Mouse (Mus musculus) liver, postnatal 0 days (tissue): Measurements from ENCODE around the gene Polr2f. TPM values are rescaled to one million over a fixed set of nuclear protein-coding genes. Genes with fewer than 3 reads are reported as not detected.

Source experiments
- ATAC-seq: fragments of 200-750 bp; cut with Nextera tagmentation; 2 replicates; pipeline ENCODE4 v1.8.0; 2017; ENCODE audit warnings: mild to moderate bottlenecking, moderate library complexity
- DNase-seq: peaks from one replicate; pipeline ENCODE4 v3.0.0-alpha.2; 2016
- H3K27ac ChIP-seq: fragments of 300-500 bp; sonication (generic); 2 replicates; pipeline ENCODE4 v1.5.1; 2014; ENCODE audit warnings: antibody characterized with exemption, moderate library complexity, mild to moderate bottlenecking, low read depth
- H3K27me3 ChIP-seq: fragments of 300-500 bp; sonication (generic); 2 replicates; pipeline ENCODE4 v1.6.1; 2014; ENCODE audit warnings: low read length, control low read depth, mixed read lengths; ENCODE audit not compliant: insufficient read depth
- H3K36me3 ChIP-seq: fragments of 300-500 bp; sonication (generic); replicated peaks from 2 replicates; pipeline ENCODE4 v1.6.1; 2014; ENCODE audit warnings: mild to moderate bottlenecking, control low read depth, low read length, moderate library complexity, mixed read lengths; ENCODE audit not compliant: insufficient read depth
- H3K4me1 ChIP-seq: fragments of 300-500 bp; sonication (generic); 2 replicates; pipeline ENCODE4 v1.6.1; 2014; ENCODE audit warnings: antibody characterized with exemption, mild to moderate bottlenecking, control low read depth; ENCODE audit not compliant: insufficient read depth
- H3K4me2 ChIP-seq: fragments of 300-500 bp; sonication (generic); 2 replicates; pipeline ENCODE4 v1.6.1; 2014; ENCODE audit warnings: low read depth, mild to moderate bottlenecking, low read length, moderate library complexity, mixed read lengths
- H3K4me3 ChIP-seq: fragments of 300-500 bp; sonication (generic); 2 replicates; pipeline ENCODE4 v1.5.1; 2014; ENCODE audit warnings: low read depth, low read length
- H3K9ac ChIP-seq: fragments of 300-500 bp; sonication (generic); replicated peaks from 2 replicates; pipeline ENCODE4 v1.6.1; 2014; ENCODE audit warnings: mild to moderate bottlenecking, moderate library complexity
- H3K9me3 ChIP-seq: fragments of 300-500 bp; sonication (generic); 2 replicates; pipeline ENCODE4 v1.6.1; 2016; ENCODE audit warnings: mild to moderate bottlenecking, control low read depth, low read length, mixed read lengths
- CTCF ChIP-seq: sonication (generic); IDR thresholded peaks from 2 replicates; pipeline ENCODE4 v1.5.1; 2016; ENCODE audit warnings: antibody characterized with exemption, low read depth
- EP300 ChIP-seq: IDR thresholded peaks from 2 replicates; pipeline ENCODE4 v1.6.1; 2016; ENCODE audit warnings: antibody characterized with exemption, low read depth, mild to moderate bottlenecking
- WGBS: fragments of 180-500 bp; shearing (Covaris S2); extraction: QIAGEN DNeasy Blood & Tissue Kit; methylation state at CpG from one replicate; pipeline ENCODE4 v1.1.7; 2014; ENCODE audit not compliant: insufficient replicate concordance; 5-methylcytosine and 5-hydroxymethylcytosine counted together
- polyA plus RNA-seq: library from polyadenylated mRNA; unstranded; fragments of >200 nt; fragmentation: Nextera tagmentation; extraction: Ambion mirVana; gene quantifications from 2 replicates; pipeline ENCODE4 v1.2.1, GENCODE M21; 2015

Polr2f gene
- polyA plus RNA-seq, 1 experiment from 2014 or later, result 130 TPM

GRCm38 (mm10) chr15:79105804-79106203, 35.0 kb upstream of the Polr2f start:
- 52% methylated on average over 2 of the region's 2 CpGs for WGBS
- Histone ChIP-seq H3K4me1 (peaks cover 22% of the 10 kb centered on the region), H3K4me3 (no peak overlapping the region), H3K27me3 (no peaks in the 10 kb centered on the region), H3K9ac (no peak overlapping the region), H3K36me3 (no peaks in the 10 kb centered on the region), H3K27ac (no peak overlapping the region), H3K9me3 (no peaks in the 10 kb centered on the region), H3K4me2 (no peak overlapping the region)
- DNase-seq (no peak), ATAC-seq (peak; percentile 67)
- TF ChIP-seq CTCF (no peak), EP300 (peak; percentile 58)

GRCm38 (mm10) chr15:79107966-79108365, 32.8 kb upstream of the Polr2f start:
- H3K36me3 ChIP-seq, result no peaks in the 10 kb centered on the region; the same call in 1 of the 2 replicates
- peak overlapping the region; percentile 88; the same call in 1 of the 2 replicates for H3K9ac ChIP-seq
- H3K4me3 ChIP-seq, result no peak overlapping the region
- H3K4me2 ChIP-seq, result 0 out of 2 replicates have a peak overlapping the region, but pooled peaks have one; percentile 97
- TF ChIP-seq EP300 (no peak), CTCF (no peak)
- no peak overlapping the region for H3K27ac ChIP-seq
- ATAC-seq (no peak), DNase-seq (no peak)
- WGBS, result 41% methylated on average over 7 of the region's 7 CpGs
- H3K4me1 ChIP-seq, result peaks cover 23% of the 10 kb centered on the region
- H3K27me3 ChIP-seq, result no peaks in the 10 kb centered on the region
- H3K9me3 ChIP-seq, result no peaks in the 10 kb centered on the region

- TF ChIP-seq EP300 (no peak), CTCF (no peak)
- Histone ChIP-seq H3K36me3 (no peaks in the 10 kb centered on the region; the same call in 1 of the 2 replicates), H3K9me3 (no peaks in the 10 kb centered on the region), H3K4me3 (peak within 1 kb of the TSS; percentile 73), H3K4me1 (peaks cover 23% of the 10 kb centered on the region), H3K27ac (peak within 1 kb of the TSS; percentile 82), H3K4me2 (peak within 1 kb of the TSS; percentile 97), H3K27me3 (no peaks in the 10 kb centered on the region), H3K9ac (peak within 1 kb of the TSS; percentile 88)
- WGBS, result 5% methylated on average over 29 of the region's 85 CpGs
- ATAC-seq (peak; percentile 82), DNase-seq (peak; percentile 80)
These were observed 32.1 kb upstream of the Polr2f start, which contains the start of gene Micall1 for GRCm38 (mm10) chr15:79108421-79109320. TSS of gene Micall1 (plus strand) at chr15:79108898.

DNA sequence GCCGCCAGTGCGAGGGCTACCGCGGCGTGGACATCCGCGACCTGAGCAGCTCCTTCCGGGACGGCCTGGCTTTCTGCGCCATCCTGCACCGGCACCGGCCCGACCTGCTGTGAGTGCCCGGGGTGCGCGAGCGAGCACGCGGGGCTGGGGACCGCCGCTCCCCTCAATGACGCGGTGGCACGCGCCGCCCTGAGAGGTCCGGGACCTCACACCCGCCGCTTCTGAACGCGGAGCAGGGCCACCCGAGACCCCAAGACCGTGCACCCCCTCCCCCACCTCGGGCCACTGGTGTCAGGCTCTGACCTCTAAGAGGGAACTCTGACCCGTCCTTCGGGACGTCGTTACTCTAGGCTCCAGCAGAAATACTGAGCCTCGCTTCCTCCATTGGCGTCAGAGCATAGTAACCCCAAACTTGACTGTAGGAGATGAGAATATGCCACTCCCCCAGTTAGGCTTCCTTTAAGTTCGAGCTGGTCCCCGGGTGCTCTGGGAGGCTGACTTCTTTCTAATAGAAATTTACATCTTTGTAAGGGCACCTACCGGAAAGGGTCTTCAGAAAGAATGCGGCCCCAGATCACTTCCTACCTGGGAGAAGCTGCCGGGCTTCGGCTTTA, 31.4 kb upstream of the Polr2f start:
- DNase-seq (no peak), ATAC-seq (peak; percentile 63)
- peak overlapping the region; percentile 88 for H3K9ac ChIP-seq
- no peaks in the 10 kb centered on the region for H3K9me3 ChIP-seq
- H3K4me2 ChIP-seq, result peak overlapping the region; percentile 97
- TF ChIP-seq EP300, result no peak
- TF ChIP-seq CTCF, result no peak
- peak overlapping the region; percentile 82 for H3K27ac ChIP-seq
- H3K36me3 ChIP-seq, result no peaks in the 10 kb centered on the region; the same call in 1 of the 2 replicates
- peaks cover 23% of the 10 kb centered on the region for H3K4me1 ChIP-seq
- no peaks in the 10 kb centered on the region for H3K27me3 ChIP-seq
- WGBS, result under 1% methylated on average over 41 of the region's 46 CpGs
- H3K4me3 ChIP-seq, result peak overlapping the region; percentile 73

GRCm38 (mm10) chr15:79110031-79110430, 30.8 kb upstream of the Polr2f start:
- TF ChIP-seq EP300 (no peak), CTCF (no peak)
- Histone ChIP-seq H3K9me3 (no peaks in the 10 kb centered on the region), H3K4me3 (peak overlapping the region; percentile 73), H3K27me3 (no peaks in the 10 kb centered on the region), H3K4me1 (peaks cover 23% of the 10 kb centered on the region), H3K36me3 (no peaks in the 10 kb centered on the region; the same call in 1 of the 2 replicates), H3K9ac (peak overlapping the region; percentile 88), H3K27ac (no peak overlapping the region), H3K4me2 (peak overlapping the region; percentile 97)
- DNase-seq, result no peak
- 21% methylated on average over 9 of the region's 9 CpGs for WGBS
- ATAC-seq, result no peak

GRCm38 (mm10) chr15:79110528-79110927, 30.3 kb upstream of the Polr2f start:
- no peak for ATAC-seq
- H3K4me3 ChIP-seq, result peak overlapping the region; percentile 73; the same call in 1 of the 2 replicates

More at GRCm38 (mm10) chr15:79110528-79110927, 30.3 kb upstream of the Polr2f start:
- peaks cover 1% of the 10 kb centered on the region; the same call in 1 of the 2 replicates for H3K36me3 ChIP-seq
- no peaks in the 10 kb centered on the region for H3K27me3 ChIP-seq
- H3K4me1 ChIP-seq, result peaks cover 23% of the 10 kb centered on the region
- no peak for DNase-seq
- TF ChIP-seq CTCF (no peak), EP300 (no peak)
- no peaks in the 10 kb centered on the region for H3K9me3 ChIP-seq
- H3K4me2 ChIP-seq, result peak overlapping the region; percentile 97
- H3K27ac ChIP-seq, result no peak overlapping the region
- 80% methylated on average over 2 of the region's 2 CpGs for WGBS
- 0 out of 2 replicates have a peak overlapping the region, but pooled peaks have one; percentile 11 for H3K9ac ChIP-seq
